Mouse (Mus musculus): Measurements from ENCODE around the gene Actr8. TPM values are rescaled to one million over a fixed set of nuclear protein-coding genes. Genes with fewer than 3 reads are reported as not detected.

Actr8 gene
- polyA plus RNA-seq, 1 experiment from 2014 or later, result 27.6 TPM

- ATAC-seq (ENCODE audit: low FRiP score, low TSS enrichment) (no peak), DNase-seq (ENCODE audit: low spot score) (no peak)
- Histone ChIP-seq H3K4me2 (replicated peaks; ENCODE audit: low read depth) (no peak overlapping the region), H3K9ac (ENCODE audit: low read length) (no peak overlapping the region), H3K4me3 (ENCODE audit: low read depth, low read length) (no peak overlapping the region), H3K27ac (replicated peaks) (no peak overlapping the region), H3K4me1 (replicated peaks; ENCODE audit: control insufficient read depth, insufficient read depth) (no peaks in the 10 kb centered on the region), H3K27me3 (ENCODE audit: control insufficient read depth, insufficient read depth, low read length) (0 out of 2 replicates have a peak, but pooled peaks cover 2% of the 10 kb centered on the region), H3K9me3 (ENCODE audit: control insufficient read depth, low read length) (no peaks in the 10 kb centered on the region), H3K36me3 (ENCODE audit: control insufficient read depth, insufficient read depth, low read length) (no peaks in the 10 kb centered on the region)
- no peak for TF ChIP-seq CTCF (IDR thresholded peaks at IDR 0.05; ENCODE audit: low read depth)
- TF ChIP-seq EP300 (optimal IDR thresholded peaks at IDR 0.05), result no peak
- 22% methylated on average over 10 of the region's 10 CpGs for WGBS
Observed at GRCm38 (mm10) chr14:29940313-29940812, 37.8 kb upstream of the Actr8 start.

DNA sequence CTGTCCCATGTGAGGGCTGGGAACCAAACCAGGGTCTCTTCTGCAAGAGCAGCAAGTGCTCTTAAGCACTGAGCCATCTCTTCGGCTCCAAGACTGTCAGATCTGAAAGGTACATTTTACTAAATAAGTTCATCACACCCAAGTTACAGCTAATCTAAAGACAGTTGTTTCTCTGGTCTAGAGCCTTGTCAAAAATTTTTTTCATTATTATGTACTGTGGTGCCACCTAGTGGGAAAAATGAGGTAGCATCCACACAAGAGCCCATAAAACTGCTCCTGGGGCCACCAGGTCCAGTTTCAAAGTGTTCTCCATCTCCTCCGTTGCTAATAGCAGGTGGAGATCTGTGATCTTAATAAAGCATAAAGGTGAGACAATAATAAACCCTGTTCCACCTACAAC, 37.3 kb upstream of the Actr8 start:
- WGBS, result 7% methylated on average over 2 of the region's 2 CpGs
- H3K36me3 ChIP-seq (ENCODE audit: control insufficient read depth, insufficient read depth, low read length), result no peaks in the 10 kb centered on the region
- H3K9me3 ChIP-seq (ENCODE audit: control insufficient read depth, low read length), result no peaks in the 10 kb centered on the region
- no peaks in the 10 kb centered on the region for H3K4me1 ChIP-seq (replicated peaks; ENCODE audit: control insufficient read depth, insufficient read depth)
- DNase-seq (ENCODE audit: low spot score) (peak; percentile 41), ATAC-seq (ENCODE audit: low FRiP score, low TSS enrichment) (no peak)
- H3K4me2 ChIP-seq (replicated peaks; ENCODE audit: low read depth), result no peak overlapping the region
- H3K4me3 ChIP-seq (ENCODE audit: low read depth, low read length), result no peak overlapping the region
- no peak overlapping the region for H3K9ac ChIP-seq (ENCODE audit: low read length)
- TF ChIP-seq EP300 (optimal IDR thresholded peaks at IDR 0.05), result no peak
- peak; percentile 75 for TF ChIP-seq CTCF (IDR thresholded peaks at IDR 0.05; ENCODE audit: low read depth)
- H3K27ac ChIP-seq (replicated peaks), result no peak overlapping the region
- 0 out of 2 replicates have a peak, but pooled peaks cover 2% of the 10 kb centered on the region for H3K27me3 ChIP-seq (ENCODE audit: control insufficient read depth, insufficient read depth, low read length)

DNA sequence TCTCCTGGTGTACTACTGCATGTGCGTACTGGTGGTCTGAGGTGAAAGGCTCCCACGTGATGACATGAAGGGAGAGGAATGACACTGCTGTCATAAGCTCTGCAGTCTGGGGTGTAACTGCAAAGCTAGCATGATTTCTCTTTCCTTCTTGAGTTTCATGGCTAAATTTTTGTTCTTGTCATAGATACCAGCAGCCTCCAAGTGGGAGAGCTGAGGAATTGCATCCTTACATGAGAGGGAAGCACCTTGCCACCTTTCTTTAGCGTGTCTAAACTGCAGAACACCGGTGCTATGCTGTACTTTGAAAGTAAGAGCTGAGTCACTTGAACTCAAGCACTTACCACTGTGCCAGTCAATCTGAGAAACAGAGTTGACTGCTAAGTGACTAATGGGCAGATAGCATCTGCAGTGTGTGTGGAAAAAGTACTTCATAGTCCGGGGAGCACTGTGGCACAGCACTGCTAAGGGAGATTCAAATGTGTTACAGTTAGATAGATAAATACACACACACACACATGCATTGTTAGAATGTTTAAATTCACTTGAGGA, 31.3 kb upstream of the Actr8 start:
- Histone ChIP-seq H3K27me3 (ENCODE audit: control insufficient read depth, insufficient read depth, low read length) (no peaks in the 10 kb centered on the region), H3K4me3 (ENCODE audit: low read depth, low read length) (no peak overlapping the region), H3K27ac (replicated peaks) (no peak overlapping the region), H3K9me3 (ENCODE audit: control insufficient read depth, low read length) (no peaks in the 10 kb centered on the region), H3K9ac (ENCODE audit: low read length) (no peak overlapping the region), H3K36me3 (ENCODE audit: control insufficient read depth, insufficient read depth, low read length) (no peaks in the 10 kb centered on the region), H3K4me2 (replicated peaks; ENCODE audit: low read depth) (no peak overlapping the region), H3K4me1 (replicated peaks; ENCODE audit: control insufficient read depth, insufficient read depth) (no peaks in the 10 kb centered on the region)
- TF ChIP-seq CTCF (IDR thresholded peaks at IDR 0.05; ENCODE audit: low read depth) (peak; percentile 24; the same call in 1 of the 2 replicates), EP300 (optimal IDR thresholded peaks at IDR 0.05) (no peak)
- ATAC-seq (ENCODE audit: low FRiP score, low TSS enrichment) (no peak), DNase-seq (ENCODE audit: low spot score) (no peak)
- WGBS, result 61% methylated on average over 5 of the region's 5 CpGs

GRCm38 (mm10) chr14:29950805-29951204, 27.3 kb upstream of the Actr8 start:
- DNase-seq (ENCODE audit: low spot score) (no peak), ATAC-seq (ENCODE audit: low FRiP score, low TSS enrichment) (no peak)
- H3K4me1 ChIP-seq (replicated peaks; ENCODE audit: control insufficient read depth, insufficient read depth), result no peaks in the 10 kb centered on the region
- H3K27me3 ChIP-seq (ENCODE audit: control insufficient read depth, insufficient read depth, low read length), result no peaks in the 10 kb centered on the region
- WGBS, result 61% methylated on average over 4 of the region's 4 CpGs
- H3K27ac ChIP-seq (replicated peaks), result no peak overlapping the region
- no peaks in the 10 kb centered on the region for H3K36me3 ChIP-seq (ENCODE audit: control insufficient read depth, insufficient read depth, low read length)
- no peaks in the 10 kb centered on the region for H3K9me3 ChIP-seq (ENCODE audit: control insufficient read depth, low read length)
- H3K4me3 ChIP-seq (ENCODE audit: low read depth, low read length), result no peak overlapping the region
- TF ChIP-seq EP300 (optimal IDR thresholded peaks at IDR 0.05), result no peak
- no peak for TF ChIP-seq CTCF (IDR thresholded peaks at IDR 0.05; ENCODE audit: low read depth)
- H3K4me2 ChIP-seq (replicated peaks; ENCODE audit: low read depth), result no peak overlapping the region
- no peak overlapping the region for H3K9ac ChIP-seq (ENCODE audit: low read length)

GRCm38 (mm10) chr14:29957393-29957792, 20.7 kb upstream of the Actr8 start:
- H3K4me3 ChIP-seq (ENCODE audit: low read depth, low read length), result no peak overlapping the region
- DNase-seq (ENCODE audit: low spot score), result no peak

GRCm38 (mm10) chr14:29967611-29968010, 10.5 kb upstream of the Actr8 start:
- H3K27me3 ChIP-seq (ENCODE audit: control insufficient read depth, insufficient read depth, low read length), result no peaks in the 10 kb centered on the region
- 57% methylated on average over 7 of the region's 7 CpGs for WGBS
- ATAC-seq (ENCODE audit: low FRiP score, low TSS enrichment), result no peak

More at GRCm38 (mm10) chr14:29957393-29957792, 20.7 kb upstream of the Actr8 start:
- Histone ChIP-seq H3K4me2 (replicated peaks; ENCODE audit: low read depth) (no peak overlapping the region), H3K9ac (ENCODE audit: low read length) (no peak overlapping the region), H3K27me3 (ENCODE audit: control insufficient read depth, insufficient read depth, low read length) (no peaks in the 10 kb centered on the region), H3K4me1 (replicated peaks; ENCODE audit: control insufficient read depth, insufficient read depth) (no peaks in the 10 kb centered on the region), H3K9me3 (ENCODE audit: control insufficient read depth, low read length) (no peaks in the 10 kb centered on the region), H3K27ac (replicated peaks) (no peak overlapping the region), H3K36me3 (ENCODE audit: control insufficient read depth, insufficient read depth, low read length) (no peaks in the 10 kb centered on the region)
- no peak for TF ChIP-seq CTCF (IDR thresholded peaks at IDR 0.05; ENCODE audit: low read depth)
- no peak for TF ChIP-seq EP300 (optimal IDR thresholded peaks at IDR 0.05)
- ATAC-seq (ENCODE audit: low FRiP score, low TSS enrichment), result no peak

More at GRCm38 (mm10) chr14:29967611-29968010, 10.5 kb upstream of the Actr8 start:
- peak overlapping the region; percentile 78; the same call in 1 of the 2 replicates for H3K27ac ChIP-seq (replicated peaks)
- no peak for DNase-seq (ENCODE audit: low spot score)
- H3K9ac ChIP-seq (ENCODE audit: low read length), result peak overlapping the region; percentile 51; the same call in 1 of the 2 replicates
- peak overlapping the region; percentile 62 for H3K4me2 ChIP-seq (replicated peaks; ENCODE audit: low read depth)
- no peak for TF ChIP-seq EP300 (optimal IDR thresholded peaks at IDR 0.05)
- TF ChIP-seq CTCF (IDR thresholded peaks at IDR 0.05; ENCODE audit: low read depth), result no peak
- H3K36me3 ChIP-seq (ENCODE audit: control insufficient read depth, insufficient read depth, low read length), result 0 out of 2 replicates have a peak, but pooled peaks cover 4% of the 10 kb centered on the region
- H3K4me1 ChIP-seq (replicated peaks; ENCODE audit: control insufficient read depth, insufficient read depth), result no peaks in the 10 kb centered on the region
- no peaks in the 10 kb centered on the region for H3K9me3 ChIP-seq (ENCODE audit: control insufficient read depth, low read length)
- H3K4me3 ChIP-seq (ENCODE audit: low read depth, low read length), result peak overlapping the region; percentile 76

Data from stomach, postnatal 0 days (tissue).